Mouse (Mus musculus): Measurements from ENCODE around the gene Slc4a3. TPM values are rescaled to one million over a fixed set of nuclear protein-coding genes. Genes with fewer than 3 reads are reported as not detected.

The Slc4a3 gene
- polyA plus RNA-seq, 1 experiment from 2014 or later: 20.8 TPM

GRCm38 (mm10) chr1:75530546-75530945 lies 15.5 kb upstream of the Slc4a3 start:
- Histone ChIP-seq H3K4me1 (ENCODE audit: control insufficient read depth in 2 of 2, insufficient read depth in 2 of 2, low read length in 2 of 2) (no peaks in the 10 kb centered on the region), H3K9ac (ENCODE audit: low read length) (no peak overlapping the region), H3K4me3 (ENCODE audit: control insufficient read depth in 1 of 2, insufficient read depth in 1 of 2, low read depth in 1 of 2, low read length in 2 of 2) (no peak overlapping the region), H3K9me3 (ENCODE audit: control insufficient read depth, low read length) (no peaks in the 10 kb centered on the region), H3K36me3 (ENCODE audit: control insufficient read depth, insufficient read depth, low read length) (peaks cover 88% of the 10 kb centered on the region), H3K27me3 (ENCODE audit: control insufficient read depth, insufficient read depth, low read length) (no peaks in the 10 kb centered on the region), H3K4me2 (ENCODE audit: low read length) (no peak overlapping the region), H3K27ac (replicated peaks in 1 of 2; ENCODE audit: control insufficient read depth in 1 of 2, insufficient read depth in 1 of 2, low read depth in 2 of 2, low read length in 2 of 2) (no peak overlapping the region)
- WGBS: 48% methylated on average over 4 of the region's 4 CpGs
- no peak for ATAC-seq (ENCODE audit: insufficient number of reproducible peaks, insufficient read depth, low FRiP score, low read depth)

- peaks cover 87% of the 10 kb centered on the region for H3K36me3 ChIP-seq (ENCODE audit: control insufficient read depth, insufficient read depth, low read length)
- H3K9me3 ChIP-seq (ENCODE audit: control insufficient read depth, low read length): no peaks in the 10 kb centered on the region
- H3K4me3 ChIP-seq (ENCODE audit: control insufficient read depth in 1 of 2, insufficient read depth in 1 of 2, low read depth in 1 of 2, low read length in 2 of 2): no peak overlapping the region
- H3K4me1 ChIP-seq (ENCODE audit: control insufficient read depth in 2 of 2, insufficient read depth in 2 of 2, low read length in 2 of 2): no peaks in the 10 kb centered on the region
- no peak for ATAC-seq (ENCODE audit: insufficient number of reproducible peaks, insufficient read depth, low FRiP score, low read depth)
- H3K9ac ChIP-seq (ENCODE audit: low read length): no peak overlapping the region
- H3K27ac ChIP-seq (replicated peaks in 1 of 2; ENCODE audit: control insufficient read depth in 1 of 2, insufficient read depth in 1 of 2, low read depth in 2 of 2, low read length in 2 of 2): no peak overlapping the region
- 83% methylated on average over 19 of the region's 19 CpGs for WGBS
- no peaks in the 10 kb centered on the region for H3K27me3 ChIP-seq (ENCODE audit: control insufficient read depth, insufficient read depth, low read length)
- H3K4me2 ChIP-seq (ENCODE audit: low read length): no peak overlapping the region
Measured at GRCm38 (mm10) chr1:75532280-75533172, 13.5 kb upstream of the Slc4a3 start.

- no peak for ATAC-seq (ENCODE audit: insufficient number of reproducible peaks, insufficient read depth, low FRiP score, low read depth)
- Histone ChIP-seq H3K9me3 (ENCODE audit: control insufficient read depth, low read length) (no peaks in the 10 kb centered on the region), H3K4me1 (ENCODE audit: control insufficient read depth in 2 of 2, insufficient read depth in 2 of 2, low read length in 2 of 2) (no peaks in the 10 kb centered on the region), H3K27me3 (ENCODE audit: control insufficient read depth, insufficient read depth, low read length) (no peaks in the 10 kb centered on the region), H3K4me3 (ENCODE audit: control insufficient read depth in 1 of 2, insufficient read depth in 1 of 2, low read depth in 1 of 2, low read length in 2 of 2) (no peak overlapping the region), H3K4me2 (ENCODE audit: low read length) (no peak overlapping the region), H3K9ac (ENCODE audit: low read length) (no peak overlapping the region), H3K36me3 (ENCODE audit: control insufficient read depth, insufficient read depth, low read length) (peaks cover 78% of the 10 kb centered on the region), H3K27ac (replicated peaks in 1 of 2; ENCODE audit: control insufficient read depth in 1 of 2, insufficient read depth in 1 of 2, low read depth in 2 of 2, low read length in 2 of 2) (no peak overlapping the region)
- 80% methylated on average over 19 of the region's 19 CpGs for WGBS
Measured at GRCm38 (mm10) chr1:75533325-75534252, 12.5 kb upstream of the Slc4a3 start.

GRCm38 (mm10) chr1:75537587-75537986 lies 8.5 kb upstream of the Slc4a3 start:
- 55% methylated on average over 2 of the region's 2 CpGs for WGBS
- Histone ChIP-seq H3K9ac (ENCODE audit: low read length) (no peak overlapping the region), H3K9me3 (ENCODE audit: control insufficient read depth, low read length) (no peaks in the 10 kb centered on the region), H3K27ac (replicated peaks in 1 of 2; ENCODE audit: control insufficient read depth in 1 of 2, insufficient read depth in 1 of 2, low read depth in 2 of 2, low read length in 2 of 2) (no peak overlapping the region), H3K4me2 (ENCODE audit: low read length) (no peak overlapping the region), H3K4me3 (ENCODE audit: control insufficient read depth in 1 of 2, insufficient read depth in 1 of 2, low read depth in 1 of 2, low read length in 2 of 2) (no peak overlapping the region), H3K36me3 (ENCODE audit: control insufficient read depth, insufficient read depth, low read length) (peaks cover 45% of the 10 kb centered on the region), H3K4me1 (ENCODE audit: control insufficient read depth in 2 of 2, insufficient read depth in 2 of 2, low read length in 2 of 2) (no peaks in the 10 kb centered on the region), H3K27me3 (ENCODE audit: control insufficient read depth, insufficient read depth, low read length) (no peaks in the 10 kb centered on the region)
- ATAC-seq (ENCODE audit: insufficient number of reproducible peaks, insufficient read depth, low FRiP score, low read depth): no peak

- Histone ChIP-seq H3K9ac (ENCODE audit: low read length) (no peak overlapping the region), H3K36me3 (ENCODE audit: control insufficient read depth, insufficient read depth, low read length) (peaks cover 34% of the 10 kb centered on the region), H3K4me1 (ENCODE audit: control insufficient read depth in 2 of 2, insufficient read depth in 2 of 2, low read length in 2 of 2) (no peaks in the 10 kb centered on the region), H3K9me3 (ENCODE audit: control insufficient read depth, low read length) (no peaks in the 10 kb centered on the region), H3K27me3 (ENCODE audit: control insufficient read depth, insufficient read depth, low read length) (no peaks in the 10 kb centered on the region), H3K4me3 (ENCODE audit: control insufficient read depth in 1 of 2, insufficient read depth in 1 of 2, low read depth in 1 of 2, low read length in 2 of 2) (no peak overlapping the region), H3K27ac (replicated peaks in 1 of 2; ENCODE audit: control insufficient read depth in 1 of 2, insufficient read depth in 1 of 2, low read depth in 2 of 2, low read length in 2 of 2) (no peak overlapping the region), H3K4me2 (ENCODE audit: low read length) (no peak overlapping the region)
- WGBS: 68% methylated on average over 9 of the region's 9 CpGs
- ATAC-seq (ENCODE audit: insufficient number of reproducible peaks, insufficient read depth, low FRiP score, low read depth): no peak
Measured at GRCm38 (mm10) chr1:75538597-75539190, 7.4 kb upstream of the Slc4a3 start.

GRCm38 (mm10) chr1:75541496-75541895 lies 4.6 kb upstream of the Slc4a3 start:
- Histone ChIP-seq H3K4me2 (ENCODE audit: low read length) (no peak overlapping the region), H3K4me1 (ENCODE audit: control insufficient read depth in 2 of 2, insufficient read depth in 2 of 2, low read length in 2 of 2) (peaks cover 7 to 8% of the 10 kb centered on the region in 2 experiments; a peak in 3 of 4 replicates), H3K9ac (ENCODE audit: low read length) (no peak overlapping the region), H3K27me3 (ENCODE audit: control insufficient read depth, insufficient read depth, low read length) (no peaks in the 10 kb centered on the region), H3K36me3 (ENCODE audit: control insufficient read depth, insufficient read depth, low read length) (peaks cover 11% of the 10 kb centered on the region), H3K9me3 (ENCODE audit: control insufficient read depth, low read length) (no peaks in the 10 kb centered on the region), H3K4me3 (ENCODE audit: control insufficient read depth in 1 of 2, insufficient read depth in 1 of 2, low read depth in 1 of 2, low read length in 2 of 2) (no peak overlapping the region), H3K27ac (replicated peaks in 1 of 2; ENCODE audit: control insufficient read depth in 1 of 2, insufficient read depth in 1 of 2, low read depth in 2 of 2, low read length in 2 of 2) (no peak overlapping the region)
- no peak for ATAC-seq (ENCODE audit: insufficient number of reproducible peaks, insufficient read depth, low FRiP score, low read depth)
- 89% methylated on average over 7 of the region's 7 CpGs for WGBS

GRCm38 (mm10) chr1:75544351-75544750 lies 1.7 kb upstream of the Slc4a3 start:
- no peak overlapping the region for H3K9ac ChIP-seq (ENCODE audit: low read length)
- H3K36me3 ChIP-seq (ENCODE audit: control insufficient read depth, insufficient read depth, low read length): 0 out of 2 replicates have a peak, but pooled peaks cover 7% of the 10 kb centered on the region
- 82% methylated on average over 6 of the region's 6 CpGs for WGBS
- no peak for ATAC-seq (ENCODE audit: insufficient number of reproducible peaks, insufficient read depth, low FRiP score, low read depth)
- no peak overlapping the region for H3K4me2 ChIP-seq (ENCODE audit: low read length)
- no peak overlapping the region for H3K27ac ChIP-seq (replicated peaks in 1 of 2; ENCODE audit: control insufficient read depth in 1 of 2, insufficient read depth in 1 of 2, low read depth in 2 of 2, low read length in 2 of 2)
- H3K9me3 ChIP-seq (ENCODE audit: control insufficient read depth, low read length): no peaks in the 10 kb centered on the region
- H3K4me3 ChIP-seq (ENCODE audit: control insufficient read depth in 1 of 2, insufficient read depth in 1 of 2, low read depth in 1 of 2, low read length in 2 of 2): no peak overlapping the region
- no peaks in the 10 kb centered on the region for H3K27me3 ChIP-seq (ENCODE audit: control insufficient read depth, insufficient read depth, low read length)
- H3K4me1 ChIP-seq (ENCODE audit: control insufficient read depth in 2 of 2, insufficient read depth in 2 of 2, low read length in 2 of 2): peaks cover 17 to 29% of the 10 kb centered on the region in 2 experiments
